Mouse (Mus musculus): ENCODE data around the gene Csrnp3.

Gene Csrnp3

DNA sequence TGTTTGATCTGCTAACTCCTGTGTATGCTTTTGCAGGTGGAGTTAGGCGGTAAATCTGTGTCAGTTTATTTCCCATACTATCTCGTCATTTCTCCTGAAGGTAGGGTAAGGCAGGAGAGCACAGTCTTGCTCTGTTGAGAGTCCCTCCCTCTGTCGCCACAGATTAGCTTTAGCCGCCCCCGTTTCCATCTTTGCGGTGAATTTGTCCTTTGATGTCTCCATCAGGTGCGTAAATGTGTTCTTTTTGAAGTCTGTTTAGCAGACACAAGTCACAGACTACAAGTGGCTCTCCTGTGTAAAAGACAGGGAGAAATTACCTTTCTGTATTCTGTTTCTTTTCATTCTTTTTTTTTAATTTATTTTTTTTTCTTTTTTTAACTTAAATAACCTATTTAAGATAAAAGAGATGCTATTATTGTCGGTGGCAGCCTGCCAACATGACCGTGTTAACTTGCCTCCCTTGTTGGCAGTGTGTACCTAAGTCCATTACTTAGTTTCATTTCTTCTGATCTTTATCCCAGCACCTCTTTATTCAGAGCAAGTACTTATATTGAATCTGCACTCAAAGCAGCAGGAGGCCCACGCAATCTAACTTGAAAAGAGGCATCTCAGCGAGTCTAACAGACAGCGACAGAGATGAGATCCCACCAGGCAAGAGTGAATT, 25.5 kb downstream of the Csrnp3 start:
- no peak for DNase-seq (ENCODE audit: low spot score in 2 of 2)

DNA sequence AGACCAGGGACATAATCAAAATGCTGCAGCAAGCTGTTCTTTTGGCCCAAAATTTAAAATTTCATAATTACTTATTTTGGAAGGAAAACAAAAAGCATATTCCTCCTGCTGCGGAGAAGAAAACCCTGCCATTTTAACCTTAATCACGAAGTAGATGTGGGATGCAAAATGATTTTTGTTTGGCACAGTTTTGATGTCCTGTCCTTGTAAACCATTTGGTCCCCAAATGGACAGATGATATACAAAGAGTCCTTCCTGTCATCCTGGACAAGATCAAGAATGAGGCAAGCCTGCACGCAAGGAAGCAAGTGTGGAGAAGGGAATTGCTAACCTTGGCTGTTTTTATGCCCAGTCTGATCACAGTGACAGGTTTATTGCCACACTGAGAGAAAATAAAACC, 46.0 kb downstream of the Csrnp3 start:
- DNase-seq (ENCODE audit: low spot score in 2 of 2): no peak

GRCm38 (mm10) chr2:65893241-65893640, 47.7 kb downstream of the Csrnp3 start:
- no peak for DNase-seq (ENCODE audit: low spot score in 2 of 2)

- no peak for DNase-seq (ENCODE audit: low spot score in 2 of 2)
These were observed 48.7 kb downstream of the Csrnp3 start for GRCm38 (mm10) chr2:65894299-65894698.

- no peak for DNase-seq (ENCODE audit: low spot score in 2 of 2)
These were observed 51.0 kb downstream of the Csrnp3 start for GRCm38 (mm10) chr2:65896542-65896941.

GRCm38 (mm10) chr2:65897084-65897483, 51.5 kb downstream of the Csrnp3 start:
- no peak for DNase-seq (ENCODE audit: low spot score in 2 of 2)

- DNase-seq (ENCODE audit: low spot score in 2 of 2): no peak
These were observed 53.9 kb downstream of the Csrnp3 start for GRCm38 (mm10) chr2:65899478-65899877.

- DNase-seq (ENCODE audit: low spot score in 2 of 2): no peak
These were observed 63.0 kb downstream of the Csrnp3 start for GRCm38 (mm10) chr2:65908526-65908925.

DNA sequence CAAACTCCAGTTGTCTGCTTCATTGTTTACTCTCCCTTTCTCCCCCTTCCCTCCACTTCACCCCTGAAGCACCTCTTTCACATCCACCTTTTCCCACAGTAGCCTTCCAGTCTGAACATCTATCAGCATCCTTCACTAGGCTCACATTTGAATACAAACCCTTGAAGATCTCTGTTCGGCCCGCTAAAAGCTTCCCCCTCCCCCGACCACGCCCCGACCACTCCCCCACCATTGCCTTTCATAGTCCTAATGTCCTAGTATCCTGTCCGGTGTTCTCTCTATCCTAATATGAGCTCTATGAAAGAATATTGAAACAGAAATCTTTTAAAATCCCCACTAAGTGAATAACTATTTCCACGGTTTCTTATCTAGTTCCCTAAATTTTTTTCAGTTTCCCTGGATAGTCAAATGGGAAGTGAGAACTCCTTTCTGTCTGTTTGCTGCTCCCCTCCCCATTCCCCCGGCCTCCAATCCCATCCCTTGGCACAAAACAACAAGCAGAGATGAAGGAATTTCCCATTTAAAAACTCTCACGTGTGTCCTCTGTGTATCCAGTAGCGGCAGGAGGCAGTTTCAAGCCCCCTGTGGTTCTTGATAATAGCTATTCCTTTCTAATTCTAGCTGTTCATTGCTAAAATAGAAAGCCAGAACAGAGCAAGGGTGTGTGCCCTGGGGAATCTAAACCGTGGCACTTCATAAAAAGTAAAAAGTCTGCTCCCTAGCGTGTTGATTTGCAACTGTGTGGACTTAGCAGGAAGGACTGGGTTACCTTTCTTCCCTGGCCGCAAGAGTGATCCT, 64.4 kb downstream of the Csrnp3 start:
- DNase-seq (ENCODE audit: low spot score in 2 of 2): no peak

- DNase-seq (ENCODE audit: low spot score in 2 of 2): no peak
These were observed 70.4 kb downstream of the Csrnp3 start for GRCm38 (mm10) chr2:65915994-65916393.

DNA sequence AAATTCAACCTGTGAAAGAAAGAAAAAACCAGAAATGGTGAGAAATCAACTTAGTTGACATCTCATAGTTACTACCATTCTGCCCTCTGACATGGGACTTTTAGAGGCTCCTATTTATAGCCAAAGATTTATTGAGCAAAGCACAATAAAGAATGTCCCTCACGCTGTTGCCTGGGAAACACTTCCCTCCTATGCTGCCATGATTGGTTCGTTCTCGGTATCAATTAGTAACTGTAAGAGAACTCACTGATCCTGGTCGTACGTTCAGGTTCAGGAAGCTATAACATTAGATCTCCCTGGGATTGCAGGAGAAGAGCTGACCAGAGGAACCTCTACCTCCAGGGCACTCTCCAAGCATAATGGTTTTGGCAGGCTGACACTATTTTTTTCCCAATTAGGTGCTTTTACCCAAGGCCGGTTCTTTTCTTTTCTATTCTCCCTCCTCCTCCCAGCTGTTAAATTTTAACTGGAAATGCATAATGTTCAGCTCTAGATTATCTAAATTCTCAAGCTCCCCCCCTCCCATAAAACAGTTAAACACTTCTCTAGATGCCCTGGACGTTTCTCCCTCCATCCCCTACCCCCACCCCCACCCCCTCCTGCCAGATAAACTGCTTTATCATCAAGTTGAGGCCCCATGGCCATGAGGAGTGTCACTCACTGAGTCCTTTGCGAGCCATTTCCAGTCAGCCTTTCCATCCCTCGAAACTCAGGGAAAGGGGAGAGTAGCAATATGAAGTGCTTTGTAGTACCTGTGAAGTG, 75.3 kb downstream of the Csrnp3 start:
- no peak for DNase-seq (ENCODE audit: low spot score in 2 of 2)

GRCm38 (mm10) chr2:65925363-65925941, 79.9 kb downstream of the Csrnp3 start:
- DNase-seq (ENCODE audit: low spot score in 2 of 2): no peak

GRCm38 (mm10) chr2:65926935-65927708, 81.6 kb downstream of the Csrnp3 start:
- no peak for DNase-seq (ENCODE audit: low spot score in 2 of 2)

GRCm38 (mm10) chr2:65929286-65929685, 83.7 kb downstream of the Csrnp3 start:
- DNase-seq (ENCODE audit: low spot score in 2 of 2): no peak

DNA sequence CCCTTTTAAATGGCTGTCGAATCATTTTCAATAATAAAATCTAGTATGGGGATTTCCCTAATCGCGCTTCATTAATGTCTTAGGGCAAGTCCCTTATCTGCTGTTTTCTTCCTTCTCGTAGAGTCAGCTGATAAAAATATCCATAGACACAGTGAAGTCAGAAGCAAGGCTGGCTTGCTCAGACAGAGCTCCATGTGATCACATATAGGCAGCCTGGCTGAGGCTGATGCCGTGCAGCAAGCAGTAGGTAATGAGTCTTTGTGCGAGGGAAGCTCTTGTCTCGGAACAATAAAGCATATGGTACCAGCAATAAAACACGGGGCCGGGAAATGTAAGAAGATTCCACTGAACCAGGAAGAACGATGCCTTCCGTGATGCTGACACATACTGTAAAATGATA, 84.4 kb downstream of the Csrnp3 start:
- DNase-seq (ENCODE audit: low spot score in 2 of 2): no peak

GRCm38 (mm10) chr2:65931313-65931712, 85.7 kb downstream of the Csrnp3 start:
- no peak for DNase-seq (ENCODE audit: low spot score in 2 of 2)

GRCm38 (mm10) chr2:65931841-65932311, 86.3 kb downstream of the Csrnp3 start:
- DNase-seq (ENCODE audit: low spot score in 2 of 2): no peak

- no peak for DNase-seq (ENCODE audit: low spot score in 2 of 2)
These were observed 88.5 kb downstream of the Csrnp3 start for GRCm38 (mm10) chr2:65934099-65934498.

DNA sequence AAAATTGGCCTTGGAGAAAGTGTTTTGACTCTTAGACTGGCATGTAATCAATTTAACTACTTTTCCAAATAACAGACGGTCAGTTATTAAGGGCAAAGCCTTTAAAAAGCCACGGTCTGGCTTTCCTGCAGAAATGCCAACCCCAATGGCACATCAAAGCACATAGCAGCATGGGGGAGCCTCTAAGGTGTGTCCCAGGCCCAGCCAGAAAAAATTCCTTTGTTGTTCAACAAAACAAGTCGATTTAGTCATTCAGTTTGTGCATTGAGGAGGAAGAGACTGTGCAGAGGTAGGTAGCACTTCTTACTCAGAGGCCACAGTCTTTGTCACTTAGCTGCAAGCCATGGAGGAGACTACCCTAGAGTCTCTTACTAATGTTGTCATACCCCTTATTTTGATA, 93.3 kb downstream of the Csrnp3 start:
- no peak for DNase-seq (ENCODE audit: low spot score in 2 of 2)

GRCm38 (mm10) chr2:65940351-65940750, 94.8 kb downstream of the Csrnp3 start:
- no peak for DNase-seq (ENCODE audit: low spot score in 2 of 2)

GRCm38 (mm10) chr2:65942346-65942745, 96.8 kb downstream of the Csrnp3 start:
- no peak for DNase-seq (ENCODE audit: low spot score in 2 of 2)

All from spleen, postnatal 36 days (tissue).